Mouse (Mus musculus): ENCODE results near the gene Hhipl2. TPM values are rescaled to one million over a fixed set of nuclear protein-coding genes. Genes with fewer than 3 reads are reported as not detected.

Hhipl2 gene
- total RNA-seq, 2 experiments from 2014 or later, result not detected

DNA sequence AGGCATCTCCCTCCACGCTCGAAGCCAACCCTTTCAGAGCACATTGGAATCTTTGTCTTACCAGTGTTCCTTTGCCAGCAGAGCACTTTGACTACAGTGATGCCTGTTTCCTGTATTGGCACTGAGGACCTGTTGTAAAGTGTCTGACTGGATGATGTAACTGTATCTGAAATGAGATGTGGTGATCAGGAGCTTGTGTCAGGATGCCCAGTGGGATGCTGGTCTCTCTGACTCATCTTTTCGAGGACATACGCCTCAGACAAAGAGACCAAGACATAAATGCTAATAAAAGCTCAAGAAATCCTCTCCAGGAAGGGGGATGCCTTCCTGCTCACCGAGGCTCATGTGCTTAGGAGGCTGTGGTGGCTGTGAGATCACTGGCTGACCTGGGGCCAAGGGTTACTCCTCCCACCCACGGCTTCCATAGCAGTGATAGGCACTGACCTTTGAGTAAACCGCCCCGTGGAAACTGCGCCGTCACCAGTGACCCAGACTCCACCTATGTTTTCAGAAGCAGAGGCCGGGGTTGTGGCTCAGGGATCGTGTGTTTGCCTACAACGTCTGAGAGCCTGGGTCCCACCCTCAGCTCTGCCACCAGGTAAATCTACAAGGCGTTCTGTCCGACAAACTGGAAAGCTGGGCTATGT, 3.8 kb upstream of the Hhipl2 start:
- no peak overlapping the region for H3K27ac ChIP-seq
- TF ChIP-seq CTCF (IDR thresholded peaks at IDR 0.05), result no peak
- intact Hi-C loops (cut with DNase I), result no loop called here

DNA sequence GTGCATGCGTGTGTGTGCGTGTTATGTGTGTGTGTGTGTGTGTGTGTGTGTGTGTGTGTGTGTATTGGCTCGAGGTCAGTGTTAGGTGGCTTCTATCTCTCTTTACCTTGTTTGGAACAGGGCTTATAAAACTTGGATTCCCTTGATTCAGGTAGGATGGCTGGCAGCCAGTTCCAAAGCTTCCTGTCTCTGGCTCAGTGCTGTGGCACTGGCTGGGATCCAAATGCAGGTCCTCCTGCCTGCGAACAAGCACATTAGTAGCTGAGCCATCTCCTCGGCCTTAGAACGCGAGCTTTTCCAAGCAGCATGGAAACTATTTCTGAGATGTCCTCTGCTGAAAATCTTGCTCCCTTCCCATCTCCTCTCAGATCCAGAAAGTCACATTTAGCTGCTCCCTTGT, 1.7 kb downstream of the Hhipl2 start:
- no peak for DNase-seq
- intact Hi-C loops (cut with DNase I), result no loop called here
- no peak overlapping the region for H3K4me3 ChIP-seq
- TF ChIP-seq CTCF (IDR thresholded peaks at IDR 0.05), result no peak
- H3K27ac ChIP-seq, result no peak overlapping the region

More for the DNA sequence above, 3.8 kb upstream of the Hhipl2 start:
- no peak overlapping the region for H3K4me3 ChIP-seq
- no peak for DNase-seq

- intact Hi-C loops (cut with DNase I), result no loop called here
- no peak for TF ChIP-seq CTCF (IDR thresholded peaks at IDR 0.05)
- H3K27ac ChIP-seq, result no peak overlapping the region
- DNase-seq, result no peak
- H3K4me3 ChIP-seq, result no peak overlapping the region
Measured at GRCm38 (mm10) chr1:183420296-183420695, 2.3 kb downstream of the Hhipl2 start.

- Histone ChIP-seq H3K27ac (no peak overlapping the region), H3K4me3 (no peak overlapping the region)
- no peak for DNase-seq
- peak; percentile 27; the same call in 1 of the 2 replicates for TF ChIP-seq CTCF (IDR thresholded peaks at IDR 0.05)
- intact Hi-C loops (cut with DNase I), result no loop called here
Measured at GRCm38 (mm10) chr1:183424100-183424499, 6.1 kb downstream of the Hhipl2 start.

DNA sequence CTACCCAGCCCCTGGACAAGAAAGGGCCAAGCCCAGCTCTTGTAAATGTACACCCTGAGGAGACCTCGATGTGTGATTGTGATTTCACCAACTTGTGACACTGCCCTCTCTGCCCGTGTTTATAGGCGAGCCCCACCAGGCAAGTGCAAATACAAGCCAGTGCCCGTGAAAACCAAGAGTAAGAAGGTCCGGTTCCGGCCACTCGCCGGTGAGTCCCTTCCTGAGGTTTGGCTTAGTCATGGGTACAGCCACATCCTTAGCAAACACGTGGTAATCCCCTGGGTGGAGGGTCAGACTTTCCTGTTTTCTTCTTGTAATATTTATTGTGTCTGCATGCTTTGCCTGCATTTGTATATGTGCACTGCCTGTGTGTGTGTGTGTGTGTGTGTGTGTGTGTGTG, 16.9 kb downstream of the Hhipl2 start:
- Histone ChIP-seq H3K4me3 (no peak overlapping the region), H3K27ac (no peak overlapping the region)
- DNase-seq, result no peak
- no peak for TF ChIP-seq CTCF (IDR thresholded peaks at IDR 0.05)
- intact Hi-C loops (cut with DNase I), result no loop called here

- H3K4me3 ChIP-seq, result peak overlapping the region; percentile 66
- DNase-seq, result peak; percentile 96
- intact Hi-C loops (cut with DNase I), result no loop called here
- peak overlapping the region; percentile 79 for H3K27ac ChIP-seq
- peak; percentile 99 for TF ChIP-seq CTCF (IDR thresholded peaks at IDR 0.05)
Measured at GRCm38 (mm10) chr1:183439036-183439435, 21.0 kb downstream of the Hhipl2 start.

DNA sequence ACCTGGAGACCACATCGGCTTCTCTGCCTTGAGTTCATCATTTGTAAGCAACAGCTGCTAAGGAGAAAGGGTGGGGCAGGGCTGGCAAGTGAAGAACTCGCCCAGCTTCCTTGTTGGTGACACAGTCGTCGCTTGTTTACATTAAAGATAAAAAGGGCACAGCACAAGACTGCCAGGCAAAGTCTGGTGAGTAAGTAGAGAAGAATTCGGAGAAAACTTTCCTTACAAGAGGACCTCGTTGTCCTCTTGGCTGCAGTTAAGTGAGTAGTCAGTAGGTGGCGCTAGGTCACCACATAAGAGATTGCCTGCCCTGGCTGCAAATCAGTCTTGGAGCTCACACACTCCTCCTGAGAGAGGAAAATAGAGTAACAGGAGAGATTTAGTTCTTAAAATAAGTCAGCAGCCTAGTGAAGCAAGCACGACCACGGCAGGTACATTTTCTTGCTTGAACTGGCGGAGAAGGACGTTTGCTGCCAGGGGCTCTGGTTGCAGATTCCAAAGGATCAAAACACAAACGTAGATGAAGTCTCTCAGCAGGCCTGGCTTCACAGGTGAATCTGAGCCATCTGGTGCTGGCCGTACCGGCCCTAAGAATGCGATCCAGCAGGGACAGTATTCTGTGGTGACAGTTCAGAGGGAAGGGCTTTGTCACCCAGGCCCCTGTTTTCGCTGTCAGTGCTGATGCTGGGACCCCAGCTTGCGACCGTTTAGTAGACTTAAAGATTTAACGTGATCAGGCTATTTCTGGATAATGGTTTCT, 24.2 kb downstream of the Hhipl2 start:
- intact Hi-C loops (cut with DNase I), result no loop called here
- TF ChIP-seq CTCF (IDR thresholded peaks at IDR 0.05), result peak; percentile 94
- H3K4me3 ChIP-seq, result peak overlapping the region; percentile 43

DNA sequence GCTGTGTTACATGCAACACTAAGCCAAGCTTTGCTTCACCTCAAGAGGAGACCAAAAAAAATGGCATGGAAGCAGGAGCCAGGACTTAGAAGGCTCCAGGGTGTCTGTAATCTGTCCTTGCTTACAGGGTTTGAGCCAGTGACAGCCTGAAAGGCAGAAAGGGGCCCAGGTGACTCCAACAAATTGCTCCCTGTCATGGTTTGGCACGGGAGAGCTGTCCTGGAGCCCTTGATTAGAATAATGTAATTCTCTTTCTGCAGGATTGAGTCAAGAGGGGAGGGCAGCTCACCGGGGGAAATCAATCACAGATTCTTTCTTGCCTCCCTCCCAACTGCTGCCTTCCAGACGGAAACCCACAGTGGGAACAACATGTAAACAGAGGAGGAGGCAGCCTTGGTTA, 35.1 kb downstream of the Hhipl2 start:
- no peak for TF ChIP-seq CTCF (IDR thresholded peaks at IDR 0.05)
- no peak for DNase-seq
- intact Hi-C loops (cut with DNase I), result no loop called here
- Histone ChIP-seq H3K27ac (no peak overlapping the region), H3K4me3 (no peak overlapping the region)

More for the DNA sequence above, 24.2 kb downstream of the Hhipl2 start:
- peak overlapping the region; percentile 72 for H3K27ac ChIP-seq
- peak; percentile 82 for DNase-seq

Other genes with a start within 250 kb of the Hhipl2 start
- gene Disp1, start 196.7 kb upstream of the Hhipl2 start, total RNA-seq (2021), result 1 to 10 TPM; 3.3 to 4.6 TPM
- gene Aida, start 121.6 kb upstream of the Hhipl2 start, total RNA-seq (2021), result 10 to 100 TPM; 16.6 to 21.9 TPM
- 10 to 100 TPM; 17.2 to 22.7 TPM for gene Brox, start 120.9 kb upstream of the Hhipl2 start, total RNA-seq (2021)
- 100 to 1,000 TPM; 169 to 229 TPM for gene Mia3, start 48.7 kb upstream of the Hhipl2 start, total RNA-seq (2021)
- gene Taf1a, start 29.2 kb upstream of the Hhipl2 start, total RNA-seq (2021), result 1 to 10 TPM; 6.1 to 7.3 TPM

All from gastrocnemius, adult 2 months (tissue).